27 mouse cellular contexts compared by ENCODE assay signal in genomic region chr9:103562063-103562462, GRCm38 (mm10).
"Had no signal": no experiment of that assay in that cellular context is flagged by ENCODE, and none has a peak within 500 bp of the region (broad histone marks: within the 10 kb centered on the region; RNA-seq: fewer than 3 reads in every experiment).

No protein-coding gene starts in this region.

- DNase-seq: gastrocnemius, postnatal 14 days; gastrocnemius, postnatal 36 days; heart, adult 11 months; heart, adult 2 months; heart, postnatal 14 days; heart, postnatal 36 days; kidney, adult 18-20 months; kidney, adult 8-10 months; kidney, postnatal 10 days; kidney, postnatal 25 days; kidney, postnatal 4 days; layer of hippocampus, adult 9-11 months; layer of hippocampus, postnatal 36 days; left cerebral cortex, postnatal 4 days had no signal

- H3K4me1 ChIP-seq: liver, embryonic 12.5 days had no signal

- H3K9me3 ChIP-seq: heart, embryonic 15.5 days; hindbrain, embryonic 12.5 days; intestine, embryonic 15.5 days; limb, embryonic 15.5 days; liver, embryonic 12.5 days had no signal

- H3K27ac ChIP-seq: heart, adult 2 months; heart, embryonic 13.5 days; heart, embryonic 15.5 days; hindbrain, embryonic 12.5 days; hindbrain, embryonic 14.5 days; intestine, embryonic 15.5 days; limb, embryonic 13.5 days; limb, embryonic 15.5 days; liver, embryonic 12.5 days; liver, embryonic 14.5 days had no signal

- ATAC-seq: hindbrain, embryonic 16.5 days; inflammation-experienced regulatory T-cells, adult 6 months; intestine, embryonic 15.5 days; intestine, postnatal 0 days; liver, embryonic 12.5 days had no signal

- H3K4me2 ChIP-seq: heart, embryonic 11.5 days; heart, embryonic 13.5 days; heart, embryonic 15.5 days; hindbrain, embryonic 12.5 days; hindbrain, embryonic 14.5 days; intestine, embryonic 15.5 days; limb, embryonic 13.5 days; limb, embryonic 15.5 days; liver, embryonic 12.5 days had no signal

- H3K9ac ChIP-seq: heart, embryonic 13.5 days; heart, embryonic 15.5 days; hindbrain, embryonic 12.5 days; hindbrain, embryonic 14.5 days; intestine, embryonic 15.5 days; limb, embryonic 13.5 days; limb, embryonic 15.5 days; liver, embryonic 12.5 days; liver, embryonic 14.5 days had no signal

- H3K4me3 ChIP-seq: heart, adult 2 months; heart, embryonic 13.5 days; heart, embryonic 15.5 days; hindbrain, embryonic 12.5 days; intestine, embryonic 15.5 days; limb, embryonic 13.5 days; limb, embryonic 15.5 days; liver, embryonic 12.5 days had no signal

- H3K36me3 ChIP-seq: heart, embryonic 15.5 days; hindbrain, embryonic 12.5 days; intestine, embryonic 15.5 days; limb, embryonic 13.5 days; limb, embryonic 15.5 days; liver, embryonic 12.5 days had no signal

- H3K27me3 ChIP-seq: heart, embryonic 13.5 days; heart, embryonic 15.5 days; intestine, embryonic 15.5 days; limb, embryonic 13.5 days; limb, embryonic 15.5 days; liver, embryonic 12.5 days had no signal
